Mouse (Mus musculus): ENCODE data around the gene Snapc5.

GRCm38 (mm10) chr9:64197524-64197923, 18.4 kb downstream of the Snapc5 start:
- no peak for TF ChIP-seq EP300 (IDR thresholded peaks at IDR 0.05; ENCODE audit: low read length)
- TF ChIP-seq CHD1 (IDR thresholded peaks at IDR 0.05; ENCODE audit: low read depth, low read length): no peak
- TF ChIP-seq POLR2A (IDR thresholded peaks at IDR 0.05; ENCODE audit: low read depth, low read length): no peak
- no peak for TF ChIP-seq RCOR1 (conservative IDR thresholded peaks at IDR 0.05; ENCODE audit: low read depth, low read length)
- no peak for TF ChIP-seq USF1 (IDR thresholded peaks at IDR 0.05; ENCODE audit: low read depth, low read length)
